Mouse (Mus musculus) left cerebral cortex, postnatal 14 days (tissue): Measurements from ENCODE around the gene Cdc42bpa. TPM values are rescaled to one million over a fixed set of nuclear protein-coding genes. Genes with fewer than 3 reads are reported as not detected.
A peak's percentile ranks its signal among the peaks of the same experiment; 100 is the strongest.

Experiments used
- DNase-seq, 2 experiments: peaks; one replicate each; pipeline ENCODE4 v3.0.0; 2021 to 2022; ENCODE audit warnings: low spot score in 2 of 2, mixed read lengths in 1 of 2
- intact Hi-C: fragments of 180-260 bp; cut with DNase I; formaldehyde crosslinking; loops from one replicate; pipeline ENCODE4 v1.15.1; 2025
- long read RNA-seq, 2 experiments: library from polyadenylated mRNA; stranded (forward); transcript quantifications; one replicate each; pipeline ENCODE4 v2.0.0; 2021
- total RNA-seq, 2 experiments: library from RNA; stranded (reverse); gene quantifications; 2 replicates each; pipeline ENCODE4 v1.2.3; 2021

The Cdc42bpa gene
- total RNA-seq = 100 to 1,000 TPM; 211 to 234 TPM
- long read RNA-seq, experiment 1, full-length matches to known transcripts = 3 of 28 reads
- long read RNA-seq, experiment 1, partial matches to known transcripts = 6 of 28 reads
- long read RNA-seq, experiment 1, other reads (novel, unspliced or antisense) = 19 of 28 reads
- long read RNA-seq, experiment 2, full-length matches to known transcripts = 4 of 29 reads
- long read RNA-seq, experiment 2, partial matches to known transcripts = 4 of 29 reads
- long read RNA-seq, experiment 2, other reads (novel, unspliced or antisense) = 21 of 29 reads

DNA sequence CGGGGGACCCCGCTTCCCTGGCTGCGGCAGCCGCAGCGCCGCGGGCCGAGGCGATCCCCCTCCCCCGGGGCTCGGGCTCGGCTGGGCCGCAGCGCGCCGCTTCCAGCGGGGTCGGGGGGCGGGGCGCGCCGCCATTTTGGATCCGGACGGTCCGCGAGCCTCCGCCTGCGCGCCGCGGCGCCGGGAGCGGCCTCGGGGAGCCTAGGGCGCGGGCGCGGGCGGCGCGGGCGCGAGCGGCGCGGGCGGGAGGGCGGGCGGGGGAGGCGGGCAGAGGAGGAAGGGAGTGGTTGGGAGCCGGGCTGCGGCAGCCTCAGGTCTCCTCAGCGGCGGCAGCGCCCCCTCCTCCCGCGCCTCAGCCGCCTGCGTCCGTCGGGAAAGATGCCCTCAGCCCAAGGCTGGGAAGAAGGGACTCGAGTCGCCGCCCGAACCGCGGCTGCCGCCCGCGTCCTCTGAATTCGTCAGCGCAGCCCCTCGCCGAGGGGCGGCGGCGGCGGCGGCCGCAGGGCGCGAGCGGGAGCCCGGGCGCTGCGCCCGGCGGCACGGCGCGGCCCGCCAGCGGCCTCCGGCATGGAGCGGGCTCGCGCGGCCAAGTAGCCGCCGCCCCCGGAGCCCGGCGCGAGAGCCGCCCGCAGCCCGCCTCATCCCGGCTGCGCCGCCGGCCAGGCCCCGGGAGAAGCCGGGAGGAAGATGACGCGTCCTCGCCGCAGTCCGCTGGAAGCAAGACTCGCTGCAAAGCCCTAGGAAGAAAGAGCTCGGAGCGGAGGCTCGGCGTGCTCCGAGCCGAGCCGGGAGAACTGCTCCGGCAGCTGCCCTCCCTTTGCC lies at the start of gene Cdc42bpa:
TSS of gene Cdc42bpa (plus strand) at position 752 of the 822 bp plus-strand sequence.
- DNase-seq = peak; percentile 60 to 73
- intact Hi-C loops = loop anchor here (5.0 to 10.0 kb wide), 2 partner anchors 98 to 155 kb away; no protein-coding TSS in a partner anchor

DNA sequence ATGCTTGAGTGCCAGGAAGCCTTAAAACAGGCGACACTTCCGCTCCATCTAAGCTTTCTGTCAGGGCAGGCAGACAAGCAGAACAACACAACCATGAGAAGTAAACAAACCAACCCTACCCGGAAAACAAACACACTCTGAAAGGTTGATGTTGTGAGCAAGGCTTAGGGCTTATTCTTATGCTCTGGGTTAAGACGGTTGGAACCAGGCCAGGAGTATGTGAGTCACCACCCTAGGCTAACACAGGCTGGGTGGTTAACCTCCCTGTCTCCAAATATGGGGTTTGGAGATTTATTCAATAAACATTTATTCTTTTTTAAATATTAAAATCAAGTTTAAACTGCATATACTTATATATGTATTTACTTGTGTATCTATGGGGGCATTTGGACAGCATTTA lies 46.8 kb upstream of the Cdc42bpa start:
- DNase-seq = peak in 1 of 2 experiments; percentile 1
- intact Hi-C loops = no loop called here

DNA sequence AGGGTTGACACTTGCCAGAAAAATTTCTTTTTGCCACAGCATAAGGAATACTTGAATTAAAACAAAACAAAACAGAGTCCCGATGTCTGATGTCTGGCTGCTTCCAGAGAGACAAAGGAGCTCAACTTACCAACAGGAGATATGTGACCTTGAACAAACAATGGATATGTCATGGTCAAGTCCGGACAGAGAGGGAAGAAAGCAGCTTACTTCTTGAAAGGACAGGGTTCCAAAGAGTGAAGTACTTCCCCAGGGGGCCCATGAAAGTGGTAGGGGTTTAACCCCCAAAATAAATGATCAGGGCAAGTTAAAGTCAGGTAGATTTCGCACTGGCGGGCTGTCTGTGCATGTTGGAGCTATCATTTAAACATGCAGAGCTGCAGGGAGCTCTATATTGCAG lies 43.2 kb upstream of the Cdc42bpa start:
- no peak for DNase-seq
- intact Hi-C loops = no loop called here

DNA sequence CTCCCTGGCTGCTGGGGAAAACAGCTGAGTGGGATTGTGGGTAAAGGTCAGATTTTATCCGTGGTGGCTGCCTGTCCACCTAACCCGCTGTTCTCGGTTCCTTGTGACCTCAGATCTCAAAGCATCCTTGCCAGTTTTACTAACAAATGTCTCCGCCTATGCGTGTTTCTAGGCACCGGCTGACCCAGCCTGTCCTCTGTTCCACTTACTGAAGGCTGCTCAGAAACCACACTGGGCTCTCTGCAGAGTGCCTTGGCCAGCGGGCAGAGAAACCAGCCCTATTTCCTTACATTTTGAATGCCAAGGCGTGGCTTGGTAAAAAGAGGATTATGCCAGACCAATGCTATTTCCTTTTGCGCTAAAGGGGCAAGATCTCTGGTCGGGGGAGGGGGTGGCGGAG lies 42.8 kb upstream of the Cdc42bpa start:
- DNase-seq = peak in 1 of 2 experiments; percentile 1
- intact Hi-C loops = no loop called here

DNA sequence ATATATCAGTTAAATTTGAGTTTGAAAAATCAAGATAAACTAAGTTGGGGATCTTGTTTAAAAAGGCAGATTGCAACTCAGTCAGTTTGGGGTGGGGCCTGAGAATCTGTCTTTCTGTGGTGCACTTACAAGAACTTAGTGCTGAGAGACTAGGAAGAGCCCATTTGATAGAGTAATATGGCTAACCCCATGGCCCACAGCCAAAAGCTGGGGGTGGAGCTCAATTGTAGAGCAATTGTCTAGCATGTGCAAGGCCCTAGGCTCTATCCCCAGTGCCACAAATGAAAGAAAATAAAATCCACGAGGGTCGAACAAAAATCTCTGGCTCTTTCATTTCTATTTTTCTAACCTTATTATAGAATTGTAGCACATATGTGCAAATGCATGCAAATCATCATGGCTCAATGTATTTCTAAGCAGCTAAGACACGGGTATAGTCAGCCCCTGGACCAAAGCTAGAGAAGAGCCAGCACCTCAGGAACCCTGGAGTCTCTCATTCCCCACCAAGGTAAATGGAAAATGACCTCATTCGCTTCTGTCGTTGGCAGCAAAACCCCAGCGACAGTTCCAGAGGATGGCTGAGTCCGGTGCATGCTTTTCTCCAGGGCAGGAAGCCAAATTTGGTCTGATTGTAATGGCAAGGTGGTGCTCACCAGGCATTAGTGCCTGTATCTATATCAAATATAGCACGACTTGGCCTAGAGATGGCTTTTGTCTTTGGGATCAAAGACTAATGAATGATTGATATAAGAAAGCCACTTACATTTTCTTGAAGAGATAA lies 40.4 kb upstream of the Cdc42bpa start:
- intact Hi-C loops = no loop called here
- peak in 1 of 2 experiments; percentile 2 for DNase-seq

DNA sequence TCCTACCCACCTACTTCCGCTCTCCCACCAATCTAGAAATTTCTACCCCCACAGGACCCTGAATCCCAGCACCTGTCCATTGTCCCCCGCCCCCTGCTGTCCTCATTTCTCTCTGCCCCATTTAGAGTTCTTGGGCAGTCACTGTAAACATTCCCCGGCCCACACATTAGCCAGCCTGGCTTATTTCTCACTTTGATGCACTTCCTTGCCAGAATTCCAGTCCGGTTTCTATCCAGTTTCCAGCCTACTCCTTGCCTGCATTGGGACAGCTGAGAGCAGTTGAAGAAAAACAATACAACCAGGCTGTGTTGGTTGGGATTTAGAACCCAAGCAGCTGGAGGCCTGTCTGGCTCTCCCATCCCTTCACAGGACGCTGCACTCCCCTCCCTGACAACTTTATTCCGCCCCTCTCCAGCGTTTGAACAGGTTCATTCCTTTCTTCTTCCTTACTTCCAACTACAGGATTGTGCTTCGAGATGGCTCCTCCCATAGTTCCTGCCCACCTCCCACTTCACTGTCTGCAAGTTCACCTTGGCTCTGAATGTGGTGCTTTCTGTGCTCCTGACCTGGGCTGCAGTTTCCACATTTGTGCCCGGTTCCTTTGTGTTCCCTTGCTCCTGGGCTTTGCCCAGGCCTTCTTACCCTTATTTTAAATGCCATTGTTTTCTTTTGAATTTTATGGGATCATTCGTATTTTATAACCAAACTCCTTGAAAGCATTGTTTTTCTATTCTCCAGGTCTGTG lies 36.4 kb upstream of the Cdc42bpa start:
- DNase-seq = peak in 1 of 2 experiments; percentile 15
- intact Hi-C loops = no loop called here

DNA sequence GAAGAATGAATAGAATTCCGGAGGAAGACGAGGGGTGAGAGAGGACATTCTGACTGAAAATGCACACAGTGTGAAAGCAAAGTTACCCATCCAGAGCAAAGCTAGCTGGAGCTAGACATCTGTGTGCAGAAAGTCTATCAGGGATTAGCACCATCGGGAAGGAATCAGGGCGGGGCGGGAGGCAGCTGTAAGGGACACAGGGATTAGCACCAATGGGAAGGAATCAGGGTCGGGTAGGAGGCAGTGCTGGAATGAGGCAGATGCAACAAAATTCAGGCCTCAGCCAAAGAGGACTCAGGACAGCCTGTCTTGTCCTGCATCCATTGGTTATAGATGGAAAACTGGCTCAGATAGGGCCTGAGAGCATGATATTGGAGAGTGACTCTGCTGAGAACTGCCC lies 34.0 kb upstream of the Cdc42bpa start:
- intact Hi-C loops = no loop called here
- no peak for DNase-seq

DNA sequence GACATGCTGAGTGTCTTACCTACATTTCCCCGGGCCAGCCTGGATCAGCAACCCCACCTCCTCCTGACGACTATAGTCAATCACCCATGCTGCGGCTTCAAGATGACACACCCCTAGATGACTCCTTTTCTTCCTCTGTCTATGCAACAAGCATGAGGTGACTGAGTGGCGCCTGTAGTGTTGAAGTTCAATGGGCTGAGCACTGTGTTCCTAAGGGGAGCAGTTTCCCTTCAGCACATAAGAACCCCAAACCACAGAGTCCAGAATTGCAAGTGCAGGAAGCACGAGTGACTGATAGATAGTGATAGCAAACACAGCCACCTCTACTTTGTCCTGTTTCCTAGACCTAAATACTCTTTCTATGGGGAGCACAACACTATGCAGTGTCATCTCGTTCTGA lies 33.2 kb upstream of the Cdc42bpa start:
- DNase-seq = no peak
- intact Hi-C loops = no loop called here

DNA sequence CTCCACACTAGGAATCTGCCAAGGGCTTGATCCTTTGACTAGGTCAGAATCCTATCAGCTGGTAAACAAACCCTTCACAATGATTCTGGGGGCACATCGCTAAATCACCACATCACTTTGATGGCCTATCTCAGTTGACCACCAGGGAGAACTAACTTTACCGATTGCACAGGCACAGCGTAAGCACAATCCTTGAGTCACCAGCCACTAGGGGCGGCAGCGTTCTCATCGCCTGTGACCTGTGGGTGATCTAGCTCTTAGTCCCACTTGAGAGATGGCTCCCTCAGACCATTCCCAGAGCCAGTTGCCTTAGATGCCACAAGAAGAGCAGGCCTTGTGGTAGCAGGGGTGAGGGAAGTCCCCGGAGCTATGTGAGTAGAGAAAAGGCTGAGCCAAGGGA lies 31.4 kb upstream of the Cdc42bpa start:
- intact Hi-C loops = no loop called here
- no peak for DNase-seq

DNA sequence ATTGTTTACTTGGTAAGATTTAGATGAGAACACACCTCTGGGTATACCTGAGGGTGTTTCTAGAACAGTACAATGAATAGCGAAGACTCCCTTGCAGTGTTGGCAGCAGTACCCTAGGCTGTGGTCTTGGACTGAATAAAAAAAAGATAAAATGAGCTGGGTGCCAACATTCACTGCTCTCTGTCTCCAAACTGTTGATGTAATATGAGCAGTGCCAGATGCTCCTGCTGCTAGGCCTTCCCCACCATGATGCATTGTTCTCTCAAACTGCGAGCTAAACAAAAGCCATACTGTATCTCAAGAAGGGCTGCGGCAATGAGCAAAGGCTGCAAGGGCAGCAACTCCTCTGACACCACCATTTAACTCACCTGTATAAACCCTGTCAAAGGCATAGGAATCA lies 29.0 kb upstream of the Cdc42bpa start:
- intact Hi-C loops = no loop called here
- no peak for DNase-seq

DNA sequence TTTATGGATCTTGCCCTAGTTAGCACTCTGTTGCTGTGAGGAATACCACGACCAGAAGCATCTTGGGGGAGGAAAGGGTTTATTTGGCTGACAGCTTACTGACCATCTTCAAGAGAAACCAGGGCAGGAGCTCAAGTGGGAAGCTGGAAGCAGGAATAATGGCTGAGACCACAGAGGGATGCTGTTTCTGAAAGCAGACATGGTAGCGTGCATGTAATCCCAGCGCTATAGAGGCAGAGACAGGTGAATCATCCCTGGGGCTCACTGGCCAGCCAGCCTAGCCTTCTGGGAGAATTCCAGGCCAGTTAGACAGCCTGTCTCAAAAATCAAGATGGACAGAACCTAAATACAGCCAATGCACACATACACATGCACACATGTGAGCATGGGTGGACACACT lies 26.2 kb upstream of the Cdc42bpa start:
- intact Hi-C loops = no loop called here
- no peak for DNase-seq

DNA sequence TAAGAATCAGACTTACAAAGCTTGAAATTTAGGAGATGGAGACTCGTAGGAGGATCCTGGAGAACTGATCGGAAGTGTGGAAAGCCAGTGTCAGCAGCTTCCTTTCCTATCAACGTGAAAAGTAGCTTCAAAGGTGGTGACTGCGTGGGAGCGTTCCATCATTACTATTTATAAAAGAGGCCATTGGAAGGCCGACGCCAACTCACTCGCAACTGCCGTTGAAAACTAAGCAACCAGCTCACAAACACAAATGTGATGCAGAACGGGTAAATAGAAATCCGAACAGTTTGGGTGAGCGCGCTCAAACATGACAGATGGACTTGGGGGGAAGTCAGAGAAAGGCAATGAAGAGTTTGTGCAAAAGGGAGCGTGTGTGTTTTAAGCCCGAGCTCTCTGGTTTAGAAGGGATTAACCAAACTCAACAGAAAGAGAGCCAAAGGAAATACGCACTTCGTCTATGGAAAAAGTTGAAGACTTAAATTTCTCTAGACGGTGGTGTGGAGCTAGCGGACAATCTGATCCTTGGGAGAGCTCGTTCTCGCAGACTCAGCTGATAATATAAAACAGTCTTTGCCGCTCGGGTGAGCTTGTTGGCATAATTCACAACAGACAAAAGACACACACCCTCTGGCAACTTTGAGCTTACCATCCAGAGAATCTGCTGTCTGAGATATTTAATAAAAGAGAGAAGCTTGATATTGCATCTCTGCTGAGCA lies 20.0 kb upstream of the Cdc42bpa start:
- DNase-seq = peak; percentile 24 to 35
- intact Hi-C loops = no loop called here

DNA sequence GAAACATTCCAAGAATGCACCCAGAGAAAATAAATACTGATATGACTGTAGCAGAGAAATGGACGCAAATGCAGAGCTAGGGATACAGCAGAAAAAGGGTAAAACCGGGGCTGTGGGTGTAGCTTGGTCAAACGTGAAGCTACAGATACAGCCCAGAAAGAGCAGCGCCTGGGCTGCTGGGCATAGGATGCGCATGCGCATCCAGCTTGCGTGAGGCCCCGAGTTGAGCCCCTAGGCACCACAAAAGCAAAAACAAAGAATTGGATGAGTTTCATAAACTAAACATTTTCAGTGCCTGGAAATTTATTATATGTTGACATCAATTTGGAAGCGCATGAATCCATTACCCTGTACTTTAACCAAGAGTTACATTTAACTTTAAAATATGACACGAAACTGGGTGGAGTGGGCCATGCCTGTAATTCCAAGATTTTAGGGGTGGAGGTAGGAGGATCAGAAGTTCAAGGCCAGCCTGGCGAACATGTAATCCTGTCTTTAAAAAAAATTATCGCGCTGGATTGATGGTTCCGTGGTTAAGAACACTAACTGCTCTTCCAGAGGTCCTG lies 19.4 kb upstream of the Cdc42bpa start:
- DNase-seq = no peak
- intact Hi-C loops = no loop called here

DNA sequence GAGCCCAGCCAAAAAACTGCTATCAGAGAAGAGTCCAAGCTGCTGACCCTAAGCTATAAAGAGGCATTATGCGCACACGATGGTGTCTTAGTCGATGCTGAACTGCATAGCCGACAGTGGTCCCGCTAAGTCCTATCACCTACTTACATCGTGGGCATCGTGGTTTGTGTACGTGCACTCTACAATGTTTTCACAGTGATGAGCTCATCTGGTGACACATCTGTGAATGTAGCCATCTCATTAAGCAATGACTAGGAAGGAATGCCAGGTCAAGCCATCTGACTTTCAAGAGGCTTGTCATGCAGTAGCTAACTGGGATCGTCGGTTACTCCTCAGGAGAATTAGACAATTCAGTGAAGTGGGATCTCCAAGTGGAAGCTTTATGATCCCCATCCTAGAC lies 15.3 kb upstream of the Cdc42bpa start:
- intact Hi-C loops = no loop called here
- DNase-seq = no peak

DNA sequence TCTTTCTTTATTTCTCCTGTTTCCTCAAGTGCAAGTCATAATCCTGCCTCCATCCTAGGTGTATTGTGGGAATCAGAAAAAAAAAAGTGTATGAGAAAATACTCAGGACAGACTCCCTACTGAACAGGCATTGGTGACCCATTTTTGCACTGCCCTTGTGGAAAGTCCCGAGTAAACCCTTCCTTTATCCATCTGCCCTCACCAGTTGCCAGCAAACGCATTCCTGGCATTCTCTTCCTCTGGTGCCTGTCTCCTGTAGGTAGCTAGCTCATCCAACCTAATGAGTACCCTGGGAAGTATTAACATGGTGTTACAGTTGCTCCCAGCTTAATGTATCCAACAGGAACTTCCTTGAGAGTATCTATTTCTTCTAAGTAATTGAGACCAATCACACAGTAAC lies 13.7 kb upstream of the Cdc42bpa start:
- intact Hi-C loops = no loop called here
- no peak for DNase-seq

DNA sequence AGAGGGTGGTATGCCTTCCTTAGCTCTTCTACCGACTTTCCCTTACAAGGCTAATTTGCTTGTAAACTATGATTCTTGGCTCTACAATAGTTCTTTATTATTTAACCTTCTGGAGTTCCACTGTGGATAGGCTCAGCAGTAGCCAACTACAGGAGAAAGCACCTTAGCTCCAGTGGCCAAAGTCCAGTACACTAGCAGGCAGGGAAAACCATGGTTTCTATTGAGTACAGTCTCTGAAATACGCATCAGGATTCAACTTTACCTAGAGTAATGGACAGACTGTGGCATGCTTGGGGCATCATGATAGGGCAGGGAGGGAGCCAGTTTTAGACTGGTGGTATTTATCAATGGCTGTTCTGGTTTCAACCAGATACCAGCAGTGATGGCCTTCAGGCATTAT lies 12.6 kb upstream of the Cdc42bpa start:
- intact Hi-C loops = no loop called here
- DNase-seq = no peak

DNA sequence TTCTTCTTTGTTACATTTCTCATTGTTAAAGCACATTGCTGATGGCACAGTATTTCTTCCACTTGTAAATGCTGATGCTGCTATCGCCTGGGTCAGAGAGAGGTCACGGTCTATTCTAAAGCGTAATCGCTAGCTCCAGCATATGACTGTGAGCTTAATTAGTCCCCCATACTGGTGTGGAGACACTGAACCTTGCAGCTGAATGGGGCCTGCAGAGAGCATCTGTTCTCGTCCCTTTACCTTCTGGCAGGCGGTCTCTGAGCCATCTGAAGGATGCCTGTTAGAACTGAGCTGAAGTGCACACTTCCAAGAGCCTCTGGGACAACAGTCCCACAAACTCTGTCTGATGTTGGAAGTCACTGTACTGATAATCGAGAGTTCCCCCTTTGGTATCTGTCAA lies 8.7 kb upstream of the Cdc42bpa start:
- no peak for DNase-seq
- intact Hi-C loops = no loop called here

DNA sequence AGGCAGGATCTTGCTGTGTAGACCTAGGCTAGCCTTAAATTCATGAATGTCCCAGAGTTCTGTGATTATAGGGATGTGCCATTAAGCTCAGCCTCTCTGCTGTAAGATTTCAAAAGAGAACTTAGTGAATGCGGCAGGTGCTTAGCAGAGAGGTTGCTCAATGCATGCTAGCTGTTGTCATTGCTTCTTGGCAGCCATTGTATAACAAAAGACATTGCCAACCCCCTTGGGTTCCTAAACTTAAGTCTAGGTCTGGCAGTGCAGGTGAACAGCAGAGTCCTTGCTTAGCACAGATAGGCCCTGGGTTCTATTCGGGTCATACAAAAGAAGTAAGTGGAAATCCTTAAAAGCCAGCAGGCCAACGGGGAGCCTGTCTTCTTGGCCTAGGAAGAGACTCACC lies 7.0 kb upstream of the Cdc42bpa start:
- DNase-seq = no peak
- intact Hi-C loops = no loop called here

DNA sequence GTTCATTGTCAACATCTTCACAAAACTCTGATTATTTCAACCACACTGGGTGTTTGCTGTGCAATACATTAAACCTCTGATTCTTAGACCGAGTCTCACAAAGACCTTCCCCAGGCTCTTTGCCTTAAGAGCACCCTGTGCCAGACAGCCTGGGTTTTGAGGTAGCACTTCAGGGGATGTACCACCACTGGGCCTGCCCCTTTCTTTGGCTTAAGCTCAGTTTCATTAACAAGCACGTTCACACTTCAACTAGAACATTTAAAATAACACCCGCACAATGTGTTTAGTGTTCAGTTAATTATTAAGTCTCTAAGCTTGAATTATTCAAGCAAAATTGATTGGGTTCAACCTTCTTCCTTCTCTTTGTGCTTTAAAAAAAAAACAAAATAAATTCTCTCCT lies 2.8 kb upstream of the Cdc42bpa start:
- intact Hi-C loops = loop anchor here (5.0 kb wide), 1 partner anchor 95 kb away; no protein-coding TSS in a partner anchor

More for the DNA sequence above, 2.8 kb upstream of the Cdc42bpa start:
- no peak for DNase-seq
